Mouse (Mus musculus) brain, embryonic 14.5 days (tissue): ENCODE results near the gene Olfr974. TPM values are rescaled to one million over a fixed set of nuclear protein-coding genes. Genes with fewer than 3 reads are reported as not detected.
"Not testable (repeated sequence)": the region's sequence is repeated elsewhere in the genome, so short reads cannot be mapped to it uniquely, and the experiment has no call there.

ENCODE experiments used
- DNase-seq: peaks from one replicate; pipeline ENCODE4 v3.0.0-alpha.2; 2011; ENCODE audit warnings: low read depth
- CTCF ChIP-seq: fragments of 200-500 bp; IDR thresholded peaks from 2 replicates; pipeline ENCODE4 v1.5.1; 2012; ENCODE audit warnings: inconsistent platforms, mild to moderate bottlenecking, moderate library complexity, borderline replicate concordance; ENCODE audit not compliant: insufficient read depth, insufficient read length; ENCODE audit errors: extremely low read depth
- POLR2A ChIP-seq: fragments of 200-500 bp; IDR thresholded peaks from 2 replicates; pipeline ENCODE4 v1.6.1; 2012; ENCODE audit warnings: mild to moderate bottlenecking, inconsistent platforms, borderline replicate concordance; ENCODE audit not compliant: poor library complexity, insufficient read depth, insufficient read length, severe bottlenecking; ENCODE audit errors: extremely low read depth
- polyA plus RNA-seq: library from polyadenylated mRNA; depleted of rRNA; stranded (reverse); fragments of >200 nt; gene quantifications from 2 replicates; pipeline ENCODE4 v1.2.3, GENCODE M21; 2012; rRNA removed

Olfr974 gene
- polyA plus RNA-seq = not detected in 2 replicates

DNA sequence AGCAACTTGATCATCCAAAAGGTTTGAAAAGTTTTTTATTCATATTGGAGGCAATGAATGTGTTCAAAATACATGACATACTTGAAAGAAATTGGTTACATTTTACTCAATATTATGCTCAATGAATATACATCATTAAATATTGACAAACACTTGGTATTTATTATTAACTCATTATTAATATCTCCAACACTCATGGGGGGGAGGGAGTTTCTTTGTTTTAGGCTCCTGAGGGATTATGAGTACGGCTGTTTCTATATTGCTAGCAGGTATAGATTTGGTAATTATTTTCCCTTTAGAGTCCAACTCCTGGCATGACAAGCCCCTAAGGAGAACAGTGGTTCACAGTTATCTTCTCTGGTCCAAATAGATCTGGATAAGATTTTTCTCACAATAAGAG is at the start of gene Olfr974:
Olfr974 (plus strand) TSS at position 301 of the 400 bp plus-strand sequence.
- no peak for DNase-seq
- TF ChIP-seq POLR2A = no peak
- TF ChIP-seq CTCF = no peak

GRCm38 (mm10) chr9:39905106-39905505 is 32.2 kb upstream of the Olfr974 start:
- TF ChIP-seq POLR2A (no peak), CTCF (no peak)
- DNase-seq = no peak

GRCm38 (mm10) chr9:39907036-39907435 is 30.3 kb upstream of the Olfr974 start, which contains the start of gene Olfr229:
Gene Olfr229, plus strand, starts transcription at chr9:39907336.
- no peak for DNase-seq
- TF ChIP-seq CTCF (no peak), POLR2A (no peak)

DNA sequence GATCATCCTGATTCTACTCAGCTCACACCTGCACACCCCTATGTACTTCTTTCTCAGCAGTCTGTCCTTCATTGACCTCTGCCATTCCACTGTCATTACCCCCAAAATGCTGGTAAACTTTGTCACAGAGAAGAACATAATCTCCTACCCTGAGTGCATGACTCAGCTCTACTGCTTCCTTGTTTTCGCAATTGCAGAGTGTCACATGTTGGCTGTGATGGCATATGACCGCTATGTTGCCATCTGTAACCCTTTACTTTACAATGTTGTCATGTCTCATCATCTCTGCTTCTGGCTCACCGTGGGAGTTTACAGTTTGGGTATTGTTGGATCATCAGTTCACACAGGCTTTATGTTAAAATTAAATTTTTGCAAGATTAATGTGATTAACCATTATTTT is 27.4 kb upstream of the Olfr974 start:
- TF ChIP-seq POLR2A (no peak), CTCF (no peak)
- no peak for DNase-seq

GRCm38 (mm10) chr9:39927975-39928836 is 9.1 kb upstream of the Olfr974 start:
- DNase-seq = not testable (repeated sequence)

GRCm38 (mm10) chr9:39928837-39929236 is 8.5 kb upstream of the Olfr974 start:
- DNase-seq = not testable (repeated sequence)

- DNase-seq = no peak
These were observed 14.6 kb downstream of the Olfr974 start, which contains the start of gene Olfr975 for GRCm38 (mm10) chr9:39951946-39952345. Gene Olfr975, minus strand, starts transcription at chr9:39952046.

DNA sequence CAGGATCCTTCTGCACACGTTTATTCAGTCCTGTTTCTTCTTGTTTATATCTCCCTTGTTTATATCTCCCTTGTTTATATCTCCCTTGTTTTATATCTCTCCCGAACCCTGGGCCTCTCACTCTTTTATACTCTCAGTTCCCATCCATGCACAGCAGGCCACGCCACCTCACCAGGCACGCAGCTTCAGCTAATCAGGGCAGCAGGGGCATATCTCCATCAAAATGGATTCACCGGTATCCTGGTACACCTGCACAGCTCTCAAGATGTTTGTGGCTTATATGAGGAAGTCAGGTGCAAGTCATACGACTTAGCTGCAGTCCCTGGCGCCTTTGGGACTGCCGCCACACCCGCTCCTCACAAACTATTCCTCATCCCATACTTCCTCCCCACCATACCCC is 23.7 kb downstream of the Olfr974 start, which contains the start of gene Olfr976:
Olfr976 (minus strand) TSS at position 101 of the 400 bp plus-strand sequence.
- DNase-seq = not testable (repeated sequence)

More at GRCm38 (mm10) chr9:39951946-39952345, 14.6 kb downstream of the Olfr974 start, which contains the start of gene Olfr975:
- TF ChIP-seq CTCF (no peak), POLR2A (no peak)

- DNase-seq = not testable (repeated sequence)
These were observed 39.4 kb downstream of the Olfr974 start for GRCm38 (mm10) chr9:39976581-39977145.

DNA sequence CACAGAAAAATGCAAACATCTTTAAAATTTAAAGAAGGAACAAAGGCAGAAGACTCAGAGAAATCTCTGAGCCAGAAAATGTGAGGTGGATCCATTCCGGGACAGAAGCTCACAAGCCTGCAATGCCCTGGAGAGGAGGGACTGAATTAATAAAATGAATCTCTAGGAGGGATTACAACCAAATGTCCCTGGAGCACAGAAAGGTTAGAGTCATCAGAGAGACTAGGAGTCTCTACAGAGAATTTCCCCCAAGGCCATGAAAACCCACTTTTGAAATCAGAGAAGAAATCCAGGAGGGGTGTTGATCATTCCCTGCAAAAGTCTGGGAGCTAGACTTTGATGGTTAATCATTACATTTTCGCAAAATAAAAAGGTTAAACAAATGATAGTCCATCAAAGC is 54.5 kb downstream of the Olfr974 start, which contains the start of gene Olfr978:
Olfr978 (plus strand) TSS at position 301 of the 400 bp plus-strand sequence.
- no peak for DNase-seq
- TF ChIP-seq CTCF (no peak), POLR2A (no peak)

Other genes with a start within 250 kb of the Olfr974 start
- gene Olfr149, start 230.4 kb upstream of the Olfr974 start, polyA plus RNA-seq = not detected in 2 replicates
- not detected in 2 replicates for gene Olfr965, start 226.1 kb upstream of the Olfr974 start, polyA plus RNA-seq
- gene Olfr150, start 206.5 kb upstream of the Olfr974 start, polyA plus RNA-seq = not detected in 2 replicates
- gene Olfr967, start 191.3 kb upstream of the Olfr974 start, polyA plus RNA-seq = not detected in 2 replicates
- gene Olfr968, start 154.2 kb upstream of the Olfr974 start, polyA plus RNA-seq = not detected in 2 replicates
- not detected in 2 replicates for gene Olfr969, start 146.6 kb upstream of the Olfr974 start, polyA plus RNA-seq
- gene Olfr970, start 128.6 kb upstream of the Olfr974 start, polyA plus RNA-seq = not detected in 2 replicates
- gene Olfr971, start 100.6 kb upstream of the Olfr974 start, polyA plus RNA-seq = not detected in 2 replicates
- not detected in 2 replicates for gene Olfr972, start 71.1 kb upstream of the Olfr974 start, polyA plus RNA-seq
- not detected in 2 replicates for gene Olfr229, start 30.2 kb upstream of the Olfr974 start, polyA plus RNA-seq
- 0.04 and 0.07 TPM in 2 replicates for gene Olfr975, start 14.5 kb downstream of the Olfr974 start, polyA plus RNA-seq
- not detected in 2 replicates for gene Olfr976, start 23.6 kb downstream of the Olfr974 start, polyA plus RNA-seq
- gene Olfr978, start 54.6 kb downstream of the Olfr974 start, polyA plus RNA-seq = not detected in 2 replicates
- not detected in 2 replicates for gene Olfr979, start 66.0 kb downstream of the Olfr974 start, polyA plus RNA-seq
- gene Olfr980, start 72.1 kb downstream of the Olfr974 start, polyA plus RNA-seq = not detected in 2 replicates
- gene Olfr981, start 84.0 kb downstream of the Olfr974 start, polyA plus RNA-seq = not detected in 2 replicates
- gene Olfr982, start 136.3 kb downstream of the Olfr974 start, polyA plus RNA-seq = not detected in 2 replicates
- gene Olfr983, start 156.1 kb downstream of the Olfr974 start, polyA plus RNA-seq = not detected in 2 replicates
- not detected in 2 replicates for gene Olfr984, start 176.7 kb downstream of the Olfr974 start, polyA plus RNA-seq
- gene Olfr985, start 192.7 kb downstream of the Olfr974 start, polyA plus RNA-seq = 0.07 TPM in 1 of 2 replicates, not detected in the other
- not detected in 2 replicates for gene Tmem225, start 210.6 kb downstream of the Olfr974 start, polyA plus RNA-seq
- not detected in 2 replicates for gene Olfr986, start 243.4 kb downstream of the Olfr974 start, polyA plus RNA-seq